24 mouse cellular contexts compared by ENCODE assay signal in the genomic region with DNA sequence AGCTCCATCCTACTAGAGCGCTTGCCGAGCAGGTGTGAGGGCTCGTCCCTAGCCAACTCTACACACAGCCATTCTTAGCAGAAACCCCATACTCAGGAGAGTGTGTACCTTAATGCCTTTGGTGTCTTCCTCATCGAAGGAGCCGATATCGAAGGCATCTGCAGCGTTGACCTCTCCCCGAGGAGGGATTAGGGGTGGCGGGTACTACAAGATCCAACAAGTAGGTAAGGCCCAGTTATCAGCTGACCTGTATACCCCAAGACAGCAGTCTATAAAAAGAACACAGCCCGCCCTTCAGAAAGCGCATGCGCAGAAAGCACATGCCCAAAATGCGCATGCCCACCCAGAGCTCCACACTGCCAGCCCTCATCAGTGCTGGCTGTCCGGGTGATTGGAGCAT. TPM values are rescaled to one million over a fixed set of nuclear protein-coding genes. Genes with fewer than 3 reads are reported as not detected.
A peak's percentile ranks its signal among the peaks of the same experiment; 100 is the strongest.
DNase-seq lines count a peak whose midpoint lies in the region; ATAC-seq and TF ChIP-seq lines count a peak whose summit lies in the region.
"Had no signal": no experiment of that assay in that cellular context is flagged by ENCODE, and none has a peak within 500 bp of the region (broad histone marks: within the 10 kb centered on the region; RNA-seq: fewer than 3 reads in every experiment).

No protein-coding gene starts in this region.

- H3K36me3 ChIP-seq in heart, embryonic 10.5 days: peaks cover 9% of the 10 kb centered on the region; the same call in 1 of the 2 replicates
- peaks cover 32% of the 10 kb centered on the region for H3K36me3 ChIP-seq in heart, embryonic 14.5 days (ENCODE audit: control insufficient read depth, insufficient read depth, low read length)
- H3K36me3 ChIP-seq in heart, postnatal 0 days (replicated peaks; ENCODE audit: control insufficient read depth, insufficient read depth, low read length): peaks cover 11% of the 10 kb centered on the region
- no peaks in the 10 kb centered on the region for H3K36me3 ChIP-seq in neural tube, embryonic 15.5 days
- H3K36me3 ChIP-seq: forebrain, embryonic 10.5 days had no signal

- no peak overlapping the region for H3K4me3 ChIP-seq in gastrocnemius, adult 2 months
- no peak overlapping the region for H3K4me3 ChIP-seq in heart, embryonic 10.5 days
- no peak overlapping the region for H3K4me3 ChIP-seq in heart, embryonic 14.5 days (ENCODE audit: control insufficient read depth in 1 of 2, insufficient read depth in 1 of 2, low read depth in 1 of 2, low read length in 2 of 2)
- peak overlapping the region; percentile 15; the same call in 1 of the 2 replicates for H3K4me3 ChIP-seq in heart, postnatal 0 days (ENCODE audit: low read depth, low read length)
- no peak overlapping the region for H3K4me3 ChIP-seq in neural tube, embryonic 15.5 days (replicated peaks)
- H3K4me3 ChIP-seq: forebrain, embryonic 10.5 days; forebrain, embryonic 13.5 days had no signal

- H3K27me3 ChIP-seq in heart, embryonic 10.5 days (ENCODE audit: insufficient read depth, poor library complexity, severe bottlenecking): no peaks in the 10 kb centered on the region
- H3K27me3 ChIP-seq in heart, embryonic 14.5 days (ENCODE audit: control insufficient read depth, insufficient read depth, low read length): no peaks in the 10 kb centered on the region
- no peaks in the 10 kb centered on the region for H3K27me3 ChIP-seq in heart, postnatal 0 days (ENCODE audit: control insufficient read depth, insufficient read depth, low read length)
- no peaks in the 10 kb centered on the region for H3K27me3 ChIP-seq in neural tube, embryonic 15.5 days (replicated peaks)
- H3K27me3 ChIP-seq: forebrain, embryonic 13.5 days had no signal

- no peak for DNase-seq in gastrocnemius, adult 2 months
- no peak for DNase-seq in gastrocnemius, adult 8-10 months (ENCODE audit: low spot score in 2 of 2)
- no peak for DNase-seq in heart, embryonic 10.5 days (ENCODE audit: low spot score)
- DNase-seq in heart, postnatal 36 days: no peak
- DNase-seq in heart, postnatal 0 days (ENCODE audit: low spot score): no peak
- DNase-seq in cerebellum, postnatal 10 days: no peak
- DNase-seq: adrenal gland, adult 8-10 months; adrenal gland, postnatal 25 days; cerebellum, adult 11-12 months; cerebellum, adult 8-10 months; cerebellum, postnatal 14 days; gastrocnemius, postnatal 25 days; kidney, adult 18-20 months; kidney, adult 9 months had no signal

- 86% methylated on average over 14 of the region's 14 CpGs for WGBS in heart, embryonic 10.5 days
- 72% methylated on average over 14 of the region's 14 CpGs for WGBS in heart, embryonic 14.5 days
- 71% methylated on average over 14 of the region's 14 CpGs for WGBS in heart, postnatal 0 days
- 96% methylated on average over 14 of the region's 14 CpGs for WGBS in neural tube, embryonic 15.5 days

- H3K4me2 ChIP-seq in heart, embryonic 14.5 days (ENCODE audit: low read length): peak overlapping the region; percentile 4
- peak overlapping the region; percentile 33 for H3K4me2 ChIP-seq in heart, postnatal 0 days (ENCODE audit: low read depth, low read length)
- H3K4me2 ChIP-seq in neural tube, embryonic 15.5 days: no peak overlapping the region
- H3K4me2 ChIP-seq: forebrain, embryonic 13.5 days; hindbrain, embryonic 14.5 days had no signal

- peak overlapping the region; percentile 35; the same call in 1 of the 2 replicates for H3K27ac ChIP-seq in gastrocnemius, adult 2 months
- H3K27ac ChIP-seq in heart, embryonic 10.5 days: peak overlapping the region; percentile 73; the same call in 1 of the 2 replicates
- peak overlapping the region in 1 of 2 experiments; percentile 3; a peak in 1 of 4 replicates for H3K27ac ChIP-seq in heart, embryonic 14.5 days (replicated peaks in 1 of 2; ENCODE audit: control insufficient read depth in 1 of 2, insufficient read depth in 1 of 2, low read depth in 2 of 2, low read length in 2 of 2)
- peak overlapping the region; percentile 80 for H3K27ac ChIP-seq in heart, postnatal 0 days (ENCODE audit: low read depth)
- no peak overlapping the region for H3K27ac ChIP-seq in neural tube, embryonic 15.5 days (replicated peaks)
- H3K27ac ChIP-seq: forebrain, embryonic 10.5 days; forebrain, embryonic 13.5 days; hindbrain, embryonic 14.5 days; hindbrain, postnatal 0 days had no signal

- no peak for TF ChIP-seq CTCF in gastrocnemius, adult 2 months (IDR thresholded peaks at IDR 0.05)
- no peak for TF ChIP-seq CTCF in heart, postnatal 0 days (IDR thresholded peaks at IDR 0.05; ENCODE audit: low read depth)

- no peaks in the 10 kb centered on the region for H3K9me3 ChIP-seq in heart, embryonic 10.5 days
- no peaks in the 10 kb centered on the region for H3K9me3 ChIP-seq in heart, embryonic 14.5 days (ENCODE audit: control insufficient read depth, low read length)
- no peaks in the 10 kb centered on the region for H3K9me3 ChIP-seq in heart, postnatal 0 days (replicated peaks; ENCODE audit: control insufficient read depth, low read length)
- no peaks in the 10 kb centered on the region for H3K9me3 ChIP-seq in neural tube, embryonic 15.5 days (replicated peaks)
- H3K9me3 ChIP-seq: forebrain, embryonic 10.5 days; forebrain, embryonic 13.5 days had no signal

- no peak overlapping the region for H3K9ac ChIP-seq in heart, embryonic 14.5 days (ENCODE audit: low read length)
- no peak overlapping the region for H3K9ac ChIP-seq in heart, postnatal 0 days (replicated peaks; ENCODE audit: low read depth, low read length)
- H3K9ac ChIP-seq in neural tube, embryonic 15.5 days (replicated peaks): no peak overlapping the region
- H3K9ac ChIP-seq: forebrain, embryonic 13.5 days; hindbrain, embryonic 14.5 days had no signal

- no peak for ATAC-seq in heart, embryonic 14.5 days (ENCODE audit: insufficient number of reproducible peaks, insufficient read depth, low FRiP score, low read depth)
- ATAC-seq in heart, postnatal 0 days (ENCODE audit: insufficient read depth, low read depth): peak; percentile 54
- no peak for ATAC-seq in neural tube, embryonic 15.5 days (ENCODE audit: low FRiP score)
- ATAC-seq: activated CD4-positive, CD25-positive, alpha-beta regulatory T cell, adult 4 months; forebrain, embryonic 13.5 days; forebrain, embryonic 16.5 days; hindbrain, postnatal 0 days; inflammation-experienced regulatory T-cells, adult 6 months; intestine, embryonic 16.5 days had no signal

- peaks cover 42% of the 10 kb centered on the region for H3K4me1 ChIP-seq in heart, embryonic 10.5 days
- peaks cover 15 to 24% of the 10 kb centered on the region in 2 experiments for H3K4me1 ChIP-seq in heart, embryonic 14.5 days (ENCODE audit: control insufficient read depth in 2 of 2, insufficient read depth in 2 of 2, low read length in 2 of 2)
- H3K4me1 ChIP-seq in heart, postnatal 0 days (ENCODE audit: control insufficient read depth, insufficient read depth): peaks cover 10% of the 10 kb centered on the region; the same call in 1 of the 2 replicates
- 0 out of 2 replicates have a peak, but pooled peaks cover 2% of the 10 kb centered on the region for H3K4me1 ChIP-seq in neural tube, embryonic 15.5 days

- intact Hi-C loops in gastrocnemius, adult 2 months (cut with DNase I): no loop called here
- intact Hi-C loops in heart, postnatal 36 days (cut with DNase I): loop anchor here (5.0 kb wide), 1 partner anchor 42 kb away; no protein-coding TSS in a partner anchor

- TF ChIP-seq EP300 in heart, postnatal 0 days (IDR thresholded peaks at IDR 0.05; ENCODE audit: low read depth): no peak

RNA-seq across cellular contexts. Expression of gene Myo18b, which starts 27.7 kb away (rescaled TPM):
- total RNA-seq in gastrocnemius, adult 2 months (2021): 100 to 1,000 TPM; 319 to 413 TPM
- 100 to 1,000 TPM; 340 to 389 (median 350) TPM for total RNA-seq in gastrocnemius, adult 8-10 months (2022)
- polyA plus RNA-seq in heart, embryonic 10.5 days (2016; fragmentation: Nextera tagmentation; extraction: Ambion mirVana): 17.0 and 28.0 TPM in 2 replicates
- 100 to 1,000 TPM; 242 to 244 TPM for total RNA-seq in heart, postnatal 36 days (2021)
- polyA plus RNA-seq in heart, embryonic 14.5 days (2014; fragmentation: Nextera tagmentation; extraction: Ambion mirVana): 31.9 and 33.6 TPM in 2 replicates
- 99.8 and 110 TPM in 2 replicates for total RNA-seq in heart, postnatal 0 days (2014; rRNA removed; ENCODE audit: low replicate concordance)
- 23.3 and 26.5 TPM in 2 replicates for polyA plus RNA-seq in heart, postnatal 0 days (2015; fragmentation: Nextera tagmentation; extraction: Ambion mirVana)
- polyA plus RNA-seq in neural tube, embryonic 15.5 days (2015; fragmentation: Nextera tagmentation; extraction: Ambion mirVana): 1.3 and 1.8 TPM in 2 replicates
- polyA plus RNA-seq: activated CD4-positive, CD25-positive, alpha-beta regulatory T cell, adult 4 months; inflammation-experienced regulatory T-cells, adult 6 months had no signal
